Mouse (Mus musculus) natural killer cell, adult 2 months (primary cell): ENCODE results near the gene Gm28047.

ENCODE experiments used
- DNase-seq, 2 experiments: peaks; one replicate each; pipeline ENCODE4 v3.0.0; 2022; ENCODE audit warnings: low spot score in 2 of 2

Gene Gm28047

DNA sequence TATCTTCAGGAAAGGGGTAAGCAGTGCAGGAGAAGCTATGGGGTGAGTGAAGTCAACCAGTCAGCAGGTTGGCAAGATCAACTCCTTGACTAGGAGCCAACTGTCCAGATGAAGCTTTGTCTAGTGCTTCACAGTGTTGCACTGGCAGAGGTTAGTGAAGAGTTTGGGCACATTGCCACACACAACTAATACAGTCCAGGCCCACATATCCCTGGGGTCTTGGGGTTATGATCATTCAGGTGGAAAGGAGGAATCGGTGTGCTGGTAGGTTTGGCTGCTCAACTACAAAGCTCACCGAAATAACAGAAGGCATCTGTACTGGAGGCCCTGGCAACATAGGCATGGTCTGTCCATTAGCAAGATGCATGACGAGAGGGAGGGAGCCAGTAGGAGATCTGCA, 77.4 kb downstream of the Gm28047 start:
- no peak for DNase-seq

DNA sequence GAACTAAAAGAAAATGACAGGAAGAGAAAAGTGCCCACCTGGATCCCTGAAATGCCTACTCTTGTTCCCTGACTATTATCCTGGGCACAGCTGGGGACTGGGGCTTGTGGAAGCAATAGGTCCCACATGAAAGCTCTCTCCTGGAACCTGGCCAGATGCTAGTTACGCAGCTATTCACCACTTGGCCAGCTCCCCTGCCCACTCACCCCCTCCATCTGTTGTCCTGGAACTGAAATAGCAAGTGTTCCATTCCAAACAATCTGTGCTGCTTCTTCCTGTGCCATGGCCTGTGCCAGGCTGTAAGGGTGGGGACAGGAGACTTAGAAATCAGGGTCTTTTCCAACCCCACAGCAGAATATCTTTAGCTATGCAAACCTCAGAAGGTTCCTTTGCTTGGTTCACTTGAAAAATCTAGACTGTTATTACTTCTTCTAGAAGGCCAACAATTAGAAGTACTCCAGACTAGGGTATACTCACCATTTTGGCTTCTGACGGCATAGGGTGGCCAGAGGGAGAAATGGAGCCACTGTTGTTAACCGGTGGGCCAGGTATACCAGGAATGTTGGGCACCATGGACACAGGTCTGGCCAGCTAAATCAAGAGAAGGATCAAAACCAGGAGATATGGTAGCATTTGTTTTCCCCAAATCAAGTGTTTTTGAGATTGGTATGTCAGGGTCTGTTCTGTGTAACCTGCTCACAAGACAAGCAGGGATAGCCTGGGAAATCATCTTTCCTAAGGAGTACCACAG, 78.0 kb downstream of the Gm28047 start:
- DNase-seq, result no peak

DNA sequence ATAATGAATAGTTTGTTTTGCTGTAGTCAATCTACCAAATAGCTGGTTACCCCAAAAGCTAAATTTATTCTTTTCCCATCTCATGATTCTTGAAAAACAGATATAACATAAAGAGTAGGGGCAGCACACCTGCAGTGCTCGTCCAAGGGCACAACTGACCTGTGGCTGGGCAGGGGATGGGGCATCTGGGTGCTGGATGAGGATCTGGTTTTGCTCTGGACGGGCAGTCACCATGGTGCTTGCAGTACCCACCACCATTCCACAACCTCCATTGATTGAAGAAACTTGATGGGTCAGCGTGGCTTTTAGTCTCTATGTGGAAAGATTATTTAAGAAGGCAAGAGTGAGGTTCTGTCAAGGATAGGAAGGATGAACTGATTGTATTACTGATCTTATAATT, 78.6 kb downstream of the Gm28047 start:
- no peak for DNase-seq

DNA sequence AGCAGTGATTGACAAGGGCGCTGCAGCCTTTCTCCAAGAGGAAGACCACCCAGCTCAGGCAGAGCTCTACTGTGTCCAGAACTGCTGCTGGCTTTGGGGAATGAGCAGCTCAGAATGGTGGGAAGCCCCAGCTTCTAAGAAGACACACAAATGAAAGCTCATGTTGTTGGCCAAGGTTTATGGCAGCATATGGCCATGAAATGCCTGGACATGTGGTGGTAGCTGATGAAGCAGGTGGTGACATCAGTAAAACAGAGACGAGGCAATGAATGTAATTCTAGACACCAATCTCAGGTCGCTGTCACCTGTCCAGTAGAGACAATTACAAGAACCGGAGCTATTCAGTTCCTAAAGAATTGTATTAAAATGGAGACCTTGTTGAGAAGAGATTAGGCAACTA, 80.1 kb downstream of the Gm28047 start:
- DNase-seq, result no peak

DNA sequence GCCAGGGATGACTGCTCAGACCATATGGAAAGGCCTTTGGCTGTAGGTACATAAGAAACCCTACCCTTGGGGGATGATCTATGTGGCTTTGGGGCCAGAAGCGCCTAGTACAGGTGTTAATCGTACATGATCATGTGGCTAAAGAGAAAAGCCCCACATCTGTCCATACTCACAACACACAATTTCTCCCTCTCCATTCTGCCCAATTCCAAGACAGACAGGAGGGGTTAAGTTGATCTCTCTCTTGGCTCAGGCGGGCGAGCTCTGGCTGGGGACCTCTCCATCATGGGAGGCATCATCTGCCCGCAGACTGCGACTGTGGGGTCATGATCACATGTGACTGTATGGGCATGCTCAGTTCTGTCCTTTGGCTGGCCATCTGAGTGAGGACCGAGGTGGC, 90.9 kb downstream of the Gm28047 start:
- DNase-seq, result no peak

DNA sequence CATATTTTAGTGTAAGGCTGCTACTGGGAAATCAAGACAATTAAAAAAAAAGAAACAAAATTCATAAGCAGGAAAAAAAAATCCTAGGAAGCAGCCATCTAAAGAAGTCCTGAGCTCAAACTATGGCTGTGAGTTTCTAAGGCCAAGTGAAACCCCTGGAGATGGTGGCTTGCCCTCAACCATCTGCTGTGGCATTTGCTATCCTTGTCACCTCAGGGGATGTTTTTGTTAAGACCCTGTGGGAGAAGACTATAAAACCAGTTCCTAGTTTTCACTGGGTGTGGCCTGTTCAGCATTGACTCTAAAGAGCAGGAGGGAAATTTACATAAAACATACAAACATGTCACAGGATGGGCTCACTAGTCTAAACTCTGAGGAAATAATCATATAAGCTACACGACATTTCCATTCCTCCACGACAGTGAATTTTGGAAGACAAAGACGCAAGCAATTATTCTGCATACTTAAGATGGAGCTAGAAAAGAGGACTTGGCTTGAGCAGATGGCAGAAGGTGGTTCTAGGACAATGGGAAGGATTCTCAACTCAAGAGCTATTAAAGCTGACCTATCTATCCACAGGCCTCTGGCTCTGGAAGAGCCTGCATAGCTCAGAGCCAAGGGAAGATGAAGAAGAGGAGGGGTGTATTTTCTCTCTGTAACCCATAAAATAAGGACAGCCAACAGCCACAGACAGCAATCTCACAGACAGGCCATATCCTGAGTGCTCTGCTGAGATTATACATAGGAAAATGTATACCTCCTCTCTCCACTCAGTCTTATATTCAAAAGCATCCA, 92.6 kb downstream of the Gm28047 start:
- no peak for DNase-seq

DNA sequence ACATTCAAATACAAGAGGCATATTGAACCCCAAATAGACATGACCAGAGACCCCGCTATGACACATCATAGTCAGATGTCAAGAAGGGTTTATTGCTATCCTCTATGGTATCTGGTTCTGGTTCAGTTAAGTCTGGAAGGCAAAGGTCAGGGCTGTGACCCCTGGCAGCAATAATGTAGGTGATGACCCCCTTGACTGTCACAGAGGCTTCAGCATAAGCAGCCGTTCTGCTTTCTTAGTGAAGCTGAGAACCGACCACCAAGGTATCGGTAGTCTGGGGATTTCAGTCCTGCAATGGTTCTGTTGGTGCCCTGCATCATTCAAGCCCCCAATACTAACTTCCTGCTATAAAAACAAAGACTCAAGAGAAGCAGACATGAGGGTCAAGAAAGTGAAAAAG, 93.3 kb downstream of the Gm28047 start:
- DNase-seq, result no peak

DNA sequence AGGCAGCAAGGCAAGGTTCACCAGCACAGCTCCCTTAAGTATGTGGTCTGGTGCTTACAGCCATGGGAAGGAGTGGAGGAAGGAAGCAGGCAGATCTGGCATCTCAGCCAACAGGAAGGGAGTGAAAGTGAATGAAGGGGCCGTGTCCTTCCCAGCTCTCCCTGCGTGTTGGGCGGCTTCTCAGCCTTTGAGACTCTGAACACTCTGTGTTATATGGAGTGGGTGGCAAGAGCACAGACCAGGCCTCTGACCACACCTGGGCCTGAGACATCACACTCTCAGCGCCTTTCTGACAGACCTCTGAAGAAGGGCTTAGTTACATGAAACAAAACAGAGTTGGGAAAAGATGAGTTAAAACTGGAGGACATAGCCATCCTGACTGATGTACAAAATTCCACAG, 94.3 kb downstream of the Gm28047 start:
- no peak for DNase-seq

DNA sequence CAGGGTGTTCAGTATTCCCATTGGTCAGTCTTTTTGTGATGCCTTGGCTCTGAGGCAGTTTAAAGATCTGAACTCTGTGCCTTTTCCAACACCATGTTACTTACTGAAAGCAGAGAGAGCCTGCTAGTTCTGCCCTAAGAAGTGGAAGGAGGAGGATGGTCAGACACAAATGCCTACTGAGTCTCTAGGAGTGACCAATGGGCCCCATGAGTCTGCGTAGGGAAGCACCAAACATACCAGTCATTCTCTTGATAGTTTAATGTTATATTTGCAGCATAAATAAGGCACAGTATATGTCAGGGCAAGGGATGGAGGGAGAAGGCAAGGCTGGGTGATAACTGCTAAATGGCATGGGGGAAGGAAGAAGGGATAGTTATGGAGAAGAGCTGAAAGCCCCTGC, 96.5 kb downstream of the Gm28047 start:
- no peak for DNase-seq

DNA sequence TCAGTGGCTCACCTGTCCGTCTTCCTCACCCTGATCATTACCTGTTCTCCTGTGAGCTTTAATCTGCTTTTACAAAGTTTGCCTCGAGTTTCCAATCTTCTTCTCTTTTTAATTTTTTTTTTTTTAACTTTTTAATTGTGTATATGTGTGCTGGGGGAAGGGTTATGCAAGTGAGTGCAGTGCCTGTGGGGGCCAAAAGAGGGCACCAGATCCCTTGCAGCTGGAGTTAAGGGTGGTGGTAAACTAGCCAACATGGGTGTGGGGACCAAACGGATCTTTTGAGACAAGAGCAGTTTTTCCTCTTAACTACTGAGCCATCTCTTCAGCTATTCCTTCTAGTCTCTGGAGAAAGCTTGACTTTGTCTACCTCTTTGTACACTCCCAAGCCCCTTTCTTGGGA, 96.9 kb downstream of the Gm28047 start:
- no peak for DNase-seq

DNA sequence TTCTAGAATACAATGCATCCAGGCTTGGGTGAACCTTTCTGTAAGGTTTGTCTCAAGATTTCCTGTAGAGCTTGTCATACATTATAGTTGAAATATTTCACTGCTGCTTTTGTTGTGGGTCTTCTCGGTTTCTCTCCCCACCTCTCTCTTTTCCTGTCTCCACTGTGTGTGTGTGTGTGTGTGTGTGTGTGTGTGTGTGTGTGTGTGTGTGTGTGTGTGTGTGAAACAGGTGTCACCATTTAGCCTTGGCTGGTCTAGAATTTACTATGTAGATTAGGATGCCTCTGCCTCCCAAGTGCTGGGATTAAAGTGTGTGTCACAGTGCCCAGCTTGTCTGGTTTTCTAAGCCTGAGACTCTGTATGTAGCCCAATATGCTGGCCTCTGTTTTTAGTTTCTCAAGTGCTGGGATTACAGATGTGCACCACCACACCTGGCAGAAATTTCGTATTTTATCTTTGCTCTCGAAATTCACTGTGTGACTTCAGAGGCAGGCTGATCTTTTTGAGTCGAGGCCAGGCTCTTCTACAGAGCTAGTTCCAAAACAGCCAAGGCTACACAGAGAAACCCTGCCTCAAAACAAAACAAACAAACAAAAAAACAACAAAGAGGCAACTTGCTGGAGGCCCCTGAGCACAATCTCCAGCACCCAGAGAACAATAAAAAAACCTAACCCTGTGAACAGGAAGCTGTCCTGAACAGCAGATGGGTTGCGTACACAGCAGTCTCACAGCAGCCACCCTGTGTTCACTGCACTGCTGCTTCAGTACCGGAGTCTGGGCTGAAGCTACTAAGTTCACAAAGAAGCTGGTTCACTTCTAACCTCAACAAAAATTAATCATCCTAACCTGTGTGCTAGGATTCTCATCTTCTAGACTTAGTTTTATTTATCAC, 98.5 kb downstream of the Gm28047 start:
- DNase-seq, result no peak

DNA sequence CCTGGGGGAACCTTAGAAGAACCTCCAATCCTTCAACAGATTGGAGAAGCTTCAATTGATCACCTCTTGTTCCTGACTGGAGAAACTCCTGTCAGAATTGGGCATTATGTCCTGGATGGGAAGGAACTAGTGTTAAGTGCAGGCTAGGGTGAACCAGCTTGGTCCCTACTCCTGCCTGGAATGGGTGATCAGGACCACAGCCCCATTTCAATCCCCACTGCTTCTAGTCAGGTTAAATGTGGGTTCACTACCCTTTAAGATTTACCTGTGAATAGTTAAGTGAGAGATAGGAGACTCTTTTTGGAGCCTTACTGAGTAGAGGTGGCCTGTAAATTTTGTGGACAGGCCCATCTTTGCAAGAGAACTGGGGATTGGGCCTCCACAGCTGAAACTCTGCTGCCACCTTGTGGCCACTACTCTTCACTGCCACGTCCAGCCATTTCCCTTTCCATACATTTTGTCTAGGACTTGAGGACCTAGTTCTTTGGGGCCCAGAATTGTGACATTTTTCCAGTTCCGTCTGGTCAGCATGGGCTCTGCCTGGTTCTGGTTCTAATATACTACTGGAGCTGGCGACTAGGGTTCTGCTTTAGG, 99.9 kb downstream of the Gm28047 start, which contains the start of gene Npff:
TSS of gene Npff (minus strand) at position 51 of the 594 bp plus-strand sequence.
- DNase-seq, result peak; percentile 62 to 70

DNA sequence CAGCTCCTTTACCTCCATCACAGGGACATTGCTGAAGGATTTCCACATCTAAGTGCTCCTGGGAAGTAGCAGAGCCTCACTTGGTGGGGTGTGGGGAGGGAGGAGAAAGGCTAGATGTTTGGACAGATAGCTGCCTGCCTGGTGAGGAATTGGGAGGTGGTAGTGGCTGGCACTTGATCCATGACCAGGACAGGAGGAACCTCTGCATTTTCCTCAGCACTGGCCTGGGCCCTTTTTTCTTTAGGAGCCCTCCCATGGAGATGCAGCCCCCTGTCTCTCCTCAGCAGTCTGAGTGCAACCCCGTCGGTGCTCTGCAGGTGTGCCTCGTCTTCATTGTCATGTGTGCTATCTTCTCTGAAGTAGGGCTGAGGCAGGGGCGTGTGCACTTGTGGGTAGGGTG, 103.4 kb downstream of the Gm28047 start:
- DNase-seq, result no peak

DNA sequence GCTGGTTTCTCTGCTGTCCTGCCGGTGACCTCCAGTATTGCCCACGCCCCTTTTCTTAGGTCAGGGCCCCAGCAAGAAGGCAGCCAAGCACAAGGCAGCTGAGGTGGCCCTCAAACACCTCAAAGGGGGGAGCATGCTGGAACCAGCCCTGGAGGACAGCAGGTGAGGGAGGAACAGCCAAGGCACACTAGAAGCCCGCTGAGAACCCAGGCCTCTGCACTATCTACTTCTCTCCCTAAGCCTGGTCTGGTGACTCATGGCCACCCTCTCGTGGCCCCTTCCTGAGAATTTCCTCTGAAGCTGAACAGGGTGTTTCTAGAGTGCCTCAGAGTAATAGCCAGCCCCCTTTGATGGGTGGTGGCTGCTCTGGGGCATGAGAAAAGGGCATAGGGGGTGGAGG, 104.5 kb downstream of the Gm28047 start:
- no peak for DNase-seq

DNA sequence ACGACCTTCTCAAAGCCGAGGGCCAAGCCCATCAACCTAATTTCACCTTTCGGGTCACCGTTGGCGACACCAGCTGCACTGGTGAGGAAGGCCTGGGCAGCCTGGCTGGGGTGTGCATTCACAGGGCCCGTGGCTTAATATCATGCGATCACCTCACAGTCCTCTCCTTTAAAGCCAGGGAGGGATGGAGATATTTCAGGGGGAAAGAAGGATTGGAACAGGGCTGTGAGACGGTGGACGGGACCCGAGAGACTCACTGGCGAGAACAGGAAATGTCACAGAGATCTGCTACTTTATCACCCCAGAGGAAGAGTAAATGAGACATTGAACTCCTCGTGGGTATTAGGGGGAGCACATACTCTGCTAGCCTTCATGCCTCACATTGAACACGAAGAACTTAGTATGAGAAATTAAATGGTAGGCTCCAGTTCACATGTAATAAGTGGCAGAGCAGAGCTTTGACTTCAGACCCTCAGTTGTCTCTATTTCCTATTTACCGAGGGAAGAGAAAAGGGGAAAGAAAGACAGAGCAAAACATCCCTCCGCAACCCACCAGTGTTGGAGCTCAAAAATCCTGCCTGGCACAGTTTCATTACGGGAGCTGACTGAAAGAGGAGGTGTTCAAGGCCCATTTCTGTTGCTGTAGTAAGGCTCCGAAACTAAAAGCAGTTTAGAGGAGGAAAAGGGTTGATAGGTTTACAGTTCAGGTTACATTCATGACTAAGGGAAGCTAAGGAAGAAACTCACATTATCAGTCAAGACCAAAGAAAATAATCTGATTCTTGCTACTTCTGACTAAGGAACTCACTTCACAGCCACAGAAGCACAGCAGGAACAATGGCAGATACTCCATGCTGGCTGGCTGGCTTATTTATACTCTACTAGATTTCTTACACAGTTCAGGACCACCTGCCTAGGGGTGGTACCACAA, 105.4 kb downstream of the Gm28047 start:
- DNase-seq, result no peak

DNA sequence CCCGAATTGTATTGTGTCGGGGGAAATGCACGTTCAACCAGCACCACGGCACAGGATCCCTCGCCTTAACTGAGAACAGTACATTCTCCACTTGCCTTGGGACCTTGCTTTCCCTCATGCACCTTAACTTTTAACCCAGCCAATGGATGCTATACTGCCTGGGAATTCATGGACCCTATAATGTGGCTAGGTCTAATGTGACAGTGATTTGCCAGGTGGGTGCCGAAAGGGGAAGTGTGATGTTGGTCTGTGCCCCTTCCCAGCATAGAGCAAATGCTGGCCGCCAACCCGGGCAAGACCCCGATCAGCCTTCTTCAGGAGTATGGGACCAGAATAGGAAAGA, 106.0 kb downstream of the Gm28047 start:
- DNase-seq, result no peak

DNA sequence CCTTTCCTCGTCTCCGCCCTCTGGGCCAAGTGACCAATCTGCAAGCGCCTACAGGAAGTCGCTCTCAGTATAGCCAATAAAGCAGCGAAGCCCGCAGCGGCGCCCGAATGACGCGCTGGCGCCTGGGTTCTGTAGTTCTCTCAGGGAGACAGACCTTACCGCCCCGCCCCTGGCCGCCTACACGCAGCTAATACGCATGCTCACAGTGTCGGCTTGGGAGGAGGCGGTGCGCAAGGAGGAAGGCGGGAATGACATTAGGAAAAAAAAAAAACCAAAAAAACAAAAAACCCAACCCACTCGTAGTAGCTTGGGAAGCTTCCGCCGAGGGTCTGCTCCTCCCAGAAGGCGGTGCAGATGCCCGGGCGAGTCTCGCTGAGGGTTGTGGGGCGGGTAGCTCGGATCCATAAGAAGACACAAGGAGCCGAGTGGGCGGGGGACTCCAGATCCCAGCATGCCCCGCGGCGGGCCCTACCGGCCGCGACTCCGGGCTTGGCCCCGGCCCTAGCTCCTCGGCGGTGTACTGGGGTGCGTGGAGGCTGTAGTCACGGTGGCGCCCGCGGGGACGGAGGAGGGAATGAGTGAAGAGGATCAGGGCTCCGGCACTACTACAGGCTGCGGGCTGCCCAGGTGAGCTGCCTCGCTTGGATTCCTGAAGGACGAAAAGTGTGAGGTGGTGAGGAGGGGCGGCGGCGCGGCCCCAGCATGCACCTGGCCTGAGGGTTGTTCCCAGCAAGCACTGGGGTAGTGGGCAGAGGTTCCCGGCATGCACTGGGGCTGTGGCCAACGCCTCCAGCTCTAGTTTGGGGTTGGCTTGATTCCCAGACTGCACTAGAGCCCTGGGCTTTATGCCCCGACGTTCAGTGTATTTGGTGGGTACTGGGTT, 106.7 kb downstream of the Gm28047 start, which contains the start of gene Tarbp2:
TSS of gene Tarbp2 (plus strand) at position 217 of the 883 bp plus-strand sequence.
- DNase-seq, result peak; percentile 98

DNA sequence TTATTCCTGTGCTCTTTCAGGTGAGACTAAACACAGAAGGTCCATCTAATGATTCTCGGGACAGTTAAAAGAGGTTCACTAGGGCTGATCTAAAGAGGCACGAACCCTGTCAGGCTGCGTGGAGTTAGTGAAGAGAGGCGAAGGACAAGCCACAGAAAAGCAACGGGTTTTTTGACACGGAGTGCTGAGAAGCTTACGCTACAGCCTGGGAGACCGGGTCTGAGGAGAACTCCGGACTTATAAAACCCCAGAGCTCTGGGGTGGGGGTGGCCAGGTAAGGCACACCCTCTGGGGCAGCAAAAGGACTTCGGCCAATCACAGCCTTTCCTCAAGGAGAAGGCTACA, 107.3 kb downstream of the Gm28047 start:
- DNase-seq, result no peak

DNA sequence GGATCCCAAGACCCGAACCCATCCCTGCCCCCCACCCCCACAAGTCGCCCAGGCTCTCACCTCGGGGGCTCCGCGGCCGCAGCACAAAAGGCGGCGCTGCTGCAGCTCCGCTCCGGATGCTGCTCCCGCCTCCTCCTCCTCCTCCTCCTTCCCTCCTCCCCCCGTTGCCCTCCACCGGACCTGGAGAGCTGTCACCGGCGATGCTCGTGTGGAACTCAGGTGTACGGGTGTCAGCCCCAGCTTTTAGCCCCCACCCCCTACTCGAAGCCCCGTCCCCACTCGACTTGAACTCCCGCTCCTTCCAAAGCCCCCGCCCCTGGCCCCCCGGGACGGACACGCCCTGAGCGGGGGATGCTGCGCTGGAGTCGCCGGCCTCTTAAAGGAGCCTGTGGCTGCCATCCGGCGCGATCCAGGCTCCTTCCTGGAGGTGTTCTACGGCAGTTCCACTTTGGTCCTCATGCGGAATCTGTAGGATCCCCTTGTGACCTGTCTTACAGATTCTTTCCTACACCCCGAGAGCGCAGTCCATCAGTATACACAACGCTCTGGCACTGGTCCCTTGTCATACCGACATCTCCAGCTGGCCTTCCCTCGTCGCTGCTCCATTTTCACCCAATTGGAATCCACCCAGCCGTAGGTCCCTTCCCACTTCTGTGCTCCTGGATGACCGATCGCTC, 108.0 kb downstream of the Gm28047 start, which contains the start of gene Map3k12:
TSS of gene Map3k12 (minus strand) at position 337 of the 677 bp plus-strand sequence.
- DNase-seq, result no peak
